Mouse (Mus musculus): ENCODE data around the gene Bmpr2.
A peak's percentile ranks its signal among the peaks of the same experiment; 100 is the strongest.

The Bmpr2 gene

DNA sequence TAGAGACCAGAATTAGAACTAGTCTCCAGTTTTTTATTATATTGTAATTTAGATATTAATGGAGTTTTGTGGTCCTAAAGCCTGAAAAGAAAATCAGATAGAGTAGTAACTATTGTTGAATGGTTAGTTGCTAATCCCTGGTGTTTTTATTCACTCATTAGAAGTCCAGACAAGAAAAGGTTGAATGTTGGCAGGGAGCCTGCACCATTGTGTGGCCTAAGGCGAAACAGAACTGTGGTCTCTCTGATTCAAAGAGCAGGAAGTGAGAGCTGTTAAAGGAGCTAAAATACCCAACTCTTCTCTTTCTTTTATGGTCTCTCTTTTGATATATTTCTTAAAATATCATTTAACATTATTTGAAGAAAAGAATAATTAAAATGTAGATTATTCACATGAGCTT is 32.1 kb downstream of the Bmpr2 start:
- no peak for DNase-seq (ENCODE audit: low read depth)

DNA sequence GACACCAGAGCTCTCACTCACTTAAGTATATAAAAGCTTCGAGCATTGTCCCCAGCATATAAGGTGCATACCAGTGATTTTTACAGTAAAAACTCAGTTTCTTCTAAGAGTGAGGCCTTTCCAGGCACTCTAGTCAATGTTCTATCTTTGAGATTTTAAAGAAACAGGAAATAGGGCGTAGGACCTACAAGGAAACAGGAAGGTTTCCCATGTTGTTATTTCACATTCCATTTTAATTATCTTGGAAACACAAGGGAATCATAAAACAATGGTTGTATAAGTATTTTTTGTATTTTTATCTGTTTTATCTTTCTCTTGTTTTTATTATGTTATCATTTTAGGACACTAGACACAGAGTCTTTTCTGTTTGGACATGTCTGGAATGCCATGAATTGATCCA is 34.7 kb downstream of the Bmpr2 start:
- no peak for DNase-seq (ENCODE audit: low read depth)

DNA sequence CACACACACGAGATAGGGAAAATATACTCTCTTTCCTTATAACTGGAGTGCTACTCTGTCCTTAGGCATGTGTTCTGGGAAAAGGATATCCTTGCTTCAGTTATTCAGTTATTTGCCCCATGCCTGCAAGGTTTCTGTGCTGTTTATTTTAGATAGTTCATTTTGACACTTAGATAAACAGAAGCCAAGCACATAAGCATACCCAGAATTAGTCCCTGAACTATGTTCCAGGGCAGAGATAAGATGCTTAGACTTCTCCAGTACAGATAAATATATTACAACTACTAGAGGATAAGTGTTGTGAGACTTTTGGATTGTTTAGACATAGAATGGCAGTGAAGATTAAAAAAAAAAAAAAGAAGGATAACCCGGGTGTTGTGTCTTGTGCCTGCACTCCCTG is 41.2 kb downstream of the Bmpr2 start:
- DNase-seq (ENCODE audit: low read depth): peak; percentile 55

DNA sequence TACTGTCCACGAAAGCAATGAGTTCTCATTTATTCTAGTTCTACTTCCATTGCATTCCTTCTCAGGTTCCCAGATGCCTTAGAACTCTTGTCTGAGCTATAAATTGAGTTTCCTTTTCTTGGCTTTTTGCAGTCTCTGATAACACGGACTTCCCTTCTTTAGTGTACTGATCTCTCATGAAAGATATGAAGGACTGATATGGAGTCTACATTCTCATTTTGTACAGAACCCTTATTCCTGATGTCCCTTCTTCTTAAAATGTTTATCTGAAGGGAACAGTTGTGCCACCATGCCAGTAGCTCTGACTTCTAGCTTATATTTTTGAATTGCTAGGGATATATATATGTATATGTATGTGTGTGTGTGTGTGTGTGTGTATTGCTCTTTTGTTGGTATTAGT is 46.7 kb downstream of the Bmpr2 start:
- DNase-seq (ENCODE audit: low read depth): no peak

DNA sequence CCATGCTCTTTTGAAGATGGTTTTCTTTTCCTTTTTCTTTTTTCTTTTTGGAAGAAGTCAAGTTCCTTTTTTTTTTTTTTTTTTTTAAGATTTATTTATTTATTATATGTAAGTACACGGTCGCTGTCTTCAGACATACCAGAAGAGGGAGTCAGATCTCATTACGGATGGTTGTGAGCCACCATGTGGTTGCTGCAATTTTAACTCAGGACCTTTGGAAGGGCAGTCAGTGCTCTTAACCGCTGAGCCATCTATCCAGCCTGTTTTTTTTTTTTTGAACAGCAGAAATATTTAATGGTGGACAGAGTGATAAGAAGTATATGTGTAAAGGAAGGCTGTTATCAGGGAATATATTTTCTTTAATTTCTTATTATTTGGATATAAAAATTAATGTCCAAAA is 49.6 kb downstream of the Bmpr2 start:
- no peak for DNase-seq (ENCODE audit: low read depth)

- DNase-seq (ENCODE audit: low read depth): no peak
Measured at GRCm38 (mm10) chr1:59825421-59825820, 62.2 kb downstream of the Bmpr2 start.

GRCm38 (mm10) chr1:59826583-59826982 is 63.4 kb downstream of the Bmpr2 start:
- DNase-seq (ENCODE audit: low read depth): no peak

DNA sequence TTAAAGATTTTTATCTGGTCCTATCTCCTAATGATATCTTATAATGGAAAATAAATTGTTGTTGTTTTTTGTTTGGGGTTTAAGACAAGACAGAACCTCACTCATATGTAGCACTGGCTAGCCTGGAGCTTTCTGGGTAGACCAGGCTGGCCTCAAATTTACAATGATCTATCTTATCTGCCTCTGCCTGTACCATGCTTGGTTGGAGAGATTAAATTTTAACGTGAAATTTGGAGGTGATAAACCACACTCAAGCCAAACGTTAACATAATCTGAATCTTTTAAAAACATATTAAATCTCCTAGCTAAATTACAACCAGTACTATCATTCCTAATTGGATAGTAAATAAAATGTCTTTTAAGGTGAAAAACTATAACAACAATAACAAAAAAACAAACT is 66.2 kb downstream of the Bmpr2 start:
- no peak for DNase-seq (ENCODE audit: low read depth)

DNA sequence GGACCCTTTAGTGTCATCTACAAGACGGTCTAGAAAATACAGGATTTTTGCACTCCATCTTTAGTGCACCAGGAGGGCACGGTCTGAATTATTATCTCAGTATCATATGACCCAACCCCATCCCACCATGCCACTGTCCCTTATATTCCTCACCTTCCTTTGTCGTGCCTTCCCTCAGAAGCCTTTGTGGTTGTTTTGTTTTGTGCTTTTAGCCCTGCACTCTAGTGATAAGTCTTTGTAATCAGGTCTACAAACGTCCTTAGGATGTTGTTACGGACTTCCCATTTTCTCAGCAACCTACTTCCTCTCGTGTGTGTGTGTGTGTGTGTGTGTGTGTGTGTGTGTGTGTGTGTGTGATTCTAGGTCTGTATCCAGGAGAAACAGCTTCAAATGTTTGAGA is 67.0 kb downstream of the Bmpr2 start:
- peak; percentile 29 for DNase-seq (ENCODE audit: low read depth)

DNA sequence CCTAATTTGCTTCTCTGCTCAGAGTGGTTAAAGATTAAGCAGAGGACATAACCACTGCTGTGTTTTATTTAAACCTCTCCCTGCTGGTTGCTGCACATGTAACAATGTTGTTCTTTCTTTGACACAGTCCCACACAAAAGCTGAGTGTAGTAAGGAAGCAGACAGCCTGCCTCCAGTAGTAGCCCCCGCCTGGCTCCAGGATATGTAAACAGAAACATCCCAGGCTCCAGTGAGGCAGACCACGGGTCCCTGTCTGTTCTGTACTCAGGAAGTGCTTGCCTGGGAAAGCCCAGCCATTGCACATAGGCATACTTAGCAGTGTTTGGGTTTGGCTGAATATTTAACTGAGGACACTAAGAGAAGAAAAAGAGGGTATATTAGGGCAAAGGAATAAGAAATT is 70.5 kb downstream of the Bmpr2 start:
- DNase-seq (ENCODE audit: low read depth): no peak

DNA sequence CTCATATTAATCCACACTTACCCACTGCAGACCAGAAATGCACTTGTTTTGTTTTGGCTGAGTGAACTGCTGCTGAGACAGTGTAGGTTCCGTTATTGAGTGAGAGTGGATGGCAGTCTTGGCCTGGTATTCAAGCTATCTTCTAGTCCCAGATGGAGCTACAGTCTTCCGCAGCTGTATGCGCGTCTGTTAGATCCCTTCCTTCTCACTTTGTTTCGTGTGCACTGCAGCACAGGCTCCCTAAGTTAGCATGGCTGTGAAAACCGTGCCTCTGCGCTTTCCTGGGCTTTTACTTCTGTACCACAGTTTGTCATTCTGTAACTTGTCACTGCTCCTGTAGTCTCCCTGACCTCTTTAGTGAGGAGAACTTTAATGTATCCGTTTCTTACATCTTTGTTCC is 85.1 kb downstream of the Bmpr2 start:
- DNase-seq (ENCODE audit: low read depth): no peak

DNA sequence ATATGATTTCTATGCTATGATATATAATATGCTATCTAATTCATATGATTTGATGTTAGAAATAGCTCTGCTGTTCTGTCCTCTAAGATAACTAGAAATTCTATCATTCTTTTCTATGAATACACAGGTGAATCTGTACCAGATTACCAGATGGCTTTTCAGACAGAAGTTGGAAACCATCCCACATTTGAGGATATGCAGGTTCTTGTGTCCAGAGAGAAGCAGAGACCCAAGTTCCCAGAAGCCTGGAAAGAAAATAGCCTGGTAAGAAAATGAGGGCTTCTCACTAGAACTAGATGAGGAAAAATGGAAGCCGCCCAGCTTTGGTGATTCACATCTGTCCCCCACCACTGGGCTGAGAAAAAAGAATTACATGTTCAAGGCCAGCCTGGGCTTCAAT is 95.8 kb downstream of the Bmpr2 start:
- no peak for DNase-seq (ENCODE audit: low read depth)

GRCm38 (mm10) chr1:59862144-59862543 is 98.9 kb downstream of the Bmpr2 start:
- DNase-seq (ENCODE audit: low read depth): no peak

DNA sequence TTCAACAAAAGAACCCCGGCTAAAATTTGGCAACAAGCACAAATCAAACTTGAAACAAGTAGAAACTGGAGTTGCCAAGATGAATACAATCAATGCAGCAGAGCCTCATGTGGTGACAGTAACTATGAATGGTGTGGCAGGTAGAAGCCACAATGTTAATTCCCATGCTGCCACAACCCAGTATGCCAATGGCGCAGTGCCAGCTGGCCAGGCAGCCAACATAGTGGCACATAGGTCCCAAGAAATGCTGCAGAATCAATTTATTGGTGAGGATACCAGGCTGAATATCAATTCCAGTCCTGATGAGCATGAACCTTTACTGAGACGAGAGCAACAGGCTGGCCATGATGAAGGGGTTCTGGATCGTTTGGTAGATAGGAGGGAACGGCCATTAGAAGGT is 104.8 kb downstream of the Bmpr2 start:
- no peak for DNase-seq (ENCODE audit: low read depth)

- DNase-seq (ENCODE audit: low read depth): no peak
Measured at GRCm38 (mm10) chr1:59874023-59874422, 110.8 kb downstream of the Bmpr2 start.

DNA sequence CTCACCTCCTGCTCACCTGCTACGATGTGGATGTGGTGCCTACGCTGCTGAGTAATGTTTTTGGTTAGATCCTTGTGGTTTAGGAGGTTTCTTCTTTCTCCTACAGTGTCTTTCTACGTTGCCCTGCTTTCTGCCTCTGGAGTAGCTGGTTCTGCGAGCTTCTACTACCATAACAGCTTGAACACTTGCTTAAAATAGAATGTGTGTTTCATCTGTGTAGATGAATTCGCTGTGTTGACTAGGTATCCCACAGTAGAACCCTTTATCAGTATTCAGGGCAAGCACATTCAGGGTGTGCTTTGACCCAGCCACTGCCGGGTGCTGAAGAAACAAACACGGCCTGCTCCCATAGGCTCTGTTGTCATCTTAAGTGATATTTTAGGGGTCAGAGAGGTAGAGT is 114.9 kb downstream of the Bmpr2 start:
- no peak for DNase-seq (ENCODE audit: low read depth)

- peak; percentile 72 for DNase-seq (ENCODE audit: low read depth)
Measured at GRCm38 (mm10) chr1:59883349-59884134, 120.3 kb downstream of the Bmpr2 start.

GRCm38 (mm10) chr1:59886899-59887298 is 123.7 kb downstream of the Bmpr2 start:
- no peak for DNase-seq (ENCODE audit: low read depth)

DNA sequence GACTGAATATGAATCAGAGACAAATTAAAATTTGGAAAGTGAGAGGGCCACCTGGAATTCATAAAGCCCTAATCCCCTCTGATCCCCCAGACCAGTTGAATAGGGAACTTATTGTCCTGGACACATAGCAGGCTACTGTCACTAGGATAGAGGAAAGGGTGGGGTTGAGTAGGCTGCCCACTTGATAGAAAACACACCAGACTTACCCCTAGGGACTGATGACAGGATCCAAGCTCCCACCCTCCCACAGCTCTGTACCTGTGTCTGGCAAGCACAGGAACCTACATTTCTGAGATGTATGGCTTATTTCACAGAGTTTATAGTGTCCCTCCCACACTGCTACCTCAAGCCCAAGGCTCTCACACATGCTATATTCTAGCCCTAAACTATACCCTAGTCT is 124.8 kb downstream of the Bmpr2 start:
- no peak for DNase-seq (ENCODE audit: low read depth)

GRCm38 (mm10) chr1:59891185-59891584 is 128.0 kb downstream of the Bmpr2 start:
- no peak for DNase-seq (ENCODE audit: low read depth)

GRCm38 (mm10) chr1:59892777-59893176 is 129.6 kb downstream of the Bmpr2 start:
- DNase-seq (ENCODE audit: low read depth): no peak

DNA sequence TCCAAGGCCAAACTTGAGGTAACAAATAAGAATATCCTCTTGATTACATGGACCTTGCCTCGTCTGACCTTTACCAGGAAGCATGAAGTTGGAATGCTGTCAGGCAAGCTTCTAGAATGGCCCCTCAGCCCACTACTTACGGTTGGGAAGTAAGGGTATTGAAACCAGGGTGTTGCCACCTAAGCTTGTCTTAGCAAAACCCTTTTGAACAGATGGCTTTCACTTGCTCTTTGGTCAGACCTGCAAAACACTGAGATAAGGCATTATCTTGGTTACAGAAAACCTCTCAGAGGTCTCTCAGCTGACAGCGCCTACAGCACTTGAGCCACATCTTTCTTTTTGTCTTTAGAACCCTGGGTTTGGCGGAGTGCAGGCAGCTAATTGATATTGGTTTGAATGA is 130.8 kb downstream of the Bmpr2 start:
- no peak for DNase-seq (ENCODE audit: low read depth)

DNA sequence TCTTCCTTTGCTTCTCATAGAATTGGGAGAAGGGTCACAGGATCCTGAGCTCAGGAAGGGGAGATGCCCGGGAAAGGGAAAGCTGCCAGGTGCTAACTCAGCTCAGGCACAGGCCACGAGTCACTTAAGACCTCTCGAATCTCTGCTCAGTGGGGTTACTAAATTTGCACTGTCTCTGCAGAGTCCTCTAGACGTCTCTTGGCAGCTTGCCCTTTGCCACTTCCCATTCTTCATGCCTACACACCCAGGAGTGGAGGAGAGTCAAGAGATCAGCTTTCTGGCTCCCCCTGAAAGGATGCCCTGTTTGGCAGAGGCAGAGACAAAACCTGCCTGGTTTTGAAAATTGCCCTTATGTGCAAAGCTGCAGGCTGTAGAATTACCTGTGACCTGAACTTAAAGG is 132.3 kb downstream of the Bmpr2 start:
- DNase-seq (ENCODE audit: low read depth): no peak

DNA sequence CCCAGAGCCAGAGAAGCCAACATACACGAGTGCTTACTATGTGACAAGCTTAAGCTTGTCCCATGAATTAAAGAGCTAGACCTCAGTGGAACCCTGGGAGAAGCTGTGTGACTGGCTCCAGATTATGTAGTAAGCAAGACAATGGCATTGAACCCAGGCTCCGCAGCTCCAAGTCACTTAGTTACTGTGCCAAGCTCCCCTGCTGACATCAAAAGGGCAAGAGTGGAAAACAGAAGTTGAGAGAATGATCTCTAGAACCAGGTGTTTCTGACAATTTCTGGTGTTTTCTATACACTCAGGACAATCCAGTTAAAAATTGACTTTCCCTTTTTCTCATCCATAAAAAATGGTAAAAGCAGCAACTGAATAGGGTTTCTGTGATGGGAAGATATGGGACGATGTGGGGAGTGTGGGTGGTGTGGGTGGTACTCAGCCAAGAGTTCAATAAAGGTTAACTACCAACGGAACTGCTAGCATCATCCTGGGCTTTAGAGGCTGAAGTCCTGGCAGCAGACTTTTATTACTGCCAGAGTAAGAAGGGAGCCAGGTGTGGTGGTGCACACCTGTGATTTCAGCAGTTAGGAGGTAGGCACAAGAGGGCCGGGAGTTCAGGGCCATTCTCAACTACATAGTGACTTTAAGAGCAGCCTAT is 134.1 kb downstream of the Bmpr2 start:
- no peak for DNase-seq (ENCODE audit: low read depth)

All from c-Kit-positive CD71-positive TER-119-negative erythroid progenitor cells, embryonic 14.5 days (primary cell).